ENCODE assay signal across 9 mouse cellular contexts in genomic region chr2:12023402-12024111, GRCm38 (mm10).
DNase-seq lines count a peak whose midpoint lies in the region; ATAC-seq lines count a peak whose summit lies in the region.
"Had no signal": no experiment of that assay in that cellular context is flagged by ENCODE, and none has a peak within 500 bp of the region (broad histone marks: within the 10 kb centered on the region; RNA-seq: fewer than 3 reads in every experiment).

No protein-coding gene starts in this region.

- H3K4me1 ChIP-seq in liver, embryonic 16.5 days (ENCODE audit: control insufficient read depth, low read depth, low read length), result no peaks in the 10 kb centered on the region
- no peaks in the 10 kb centered on the region; the same call in 1 of the 2 replicates for H3K4me1 ChIP-seq in stomach, embryonic 16.5 days (ENCODE audit: control insufficient read depth, insufficient read depth, low read length)

- no peak overlapping the region for H3K9ac ChIP-seq in liver, embryonic 16.5 days (ENCODE audit: low read depth, low read length)
- no peak overlapping the region for H3K9ac ChIP-seq in stomach, embryonic 16.5 days (ENCODE audit: low read length)

- intact Hi-C loops in heart, postnatal 36 days (cut with DNase I), result no loop called here
- intact Hi-C loops in left cerebral cortex, postnatal 36 days (cut with DNase I), result no loop called here

- peak; percentile 50 for ATAC-seq in liver, embryonic 16.5 days (ENCODE audit: low read depth)
- ATAC-seq in stomach, embryonic 16.5 days (ENCODE audit: insufficient read depth, low FRiP score), result peak; percentile 68
- ATAC-seq: Patski had no signal

- H3K4me2 ChIP-seq in liver, embryonic 16.5 days (ENCODE audit: low read depth, low read length), result no peak overlapping the region
- H3K4me2 ChIP-seq in stomach, embryonic 16.5 days (ENCODE audit: low read depth, low read length), result no peak overlapping the region

- peak; percentile 45 for DNase-seq in testis, postnatal 10 days (ENCODE audit: low spot score)
- DNase-seq in testis, postnatal 14 days (ENCODE audit: low spot score), result no peak
- DNase-seq in heart, postnatal 36 days, result peak; percentile 46 to 52
- DNase-seq in right cerebral cortex, adult 18-20 months, result no peak
- DNase-seq in cerebellum, adult 11-12 months, result no peak
- DNase-seq in left cerebral cortex, postnatal 36 days (ENCODE audit: low spot score in 2 of 2), result no peak

- H3K4me3 ChIP-seq in liver, embryonic 16.5 days (ENCODE audit: low read depth, low read length), result no peak overlapping the region
- H3K4me3 ChIP-seq in stomach, embryonic 16.5 days (replicated peaks; ENCODE audit: low read length), result no peak overlapping the region

- H3K27ac ChIP-seq in liver, embryonic 16.5 days (ENCODE audit: low read length), result no peak overlapping the region
- peak overlapping the region; percentile 10; the same call in 1 of the 2 replicates for H3K27ac ChIP-seq in stomach, embryonic 16.5 days (ENCODE audit: low read length)

- H3K36me3 ChIP-seq in liver, embryonic 16.5 days (ENCODE audit: control insufficient read depth, insufficient read depth), result no peaks in the 10 kb centered on the region
- no peaks in the 10 kb centered on the region for H3K36me3 ChIP-seq in stomach, embryonic 16.5 days (ENCODE audit: control insufficient read depth, insufficient read depth, low read length)

- no peaks in the 10 kb centered on the region for H3K9me3 ChIP-seq in liver, embryonic 16.5 days (replicated peaks; ENCODE audit: control insufficient read depth, low read length)
- no peaks in the 10 kb centered on the region for H3K9me3 ChIP-seq in stomach, embryonic 16.5 days (replicated peaks; ENCODE audit: control insufficient read depth, low read length)

- H3K27me3 ChIP-seq in liver, embryonic 16.5 days (ENCODE audit: control insufficient read depth, insufficient read depth, low read depth, low read length), result no peaks in the 10 kb centered on the region
- H3K27me3 ChIP-seq in stomach, embryonic 16.5 days (ENCODE audit: control insufficient read depth, insufficient read depth, low read length), result no peaks in the 10 kb centered on the region
- H3K27me3 ChIP-seq: Patski had no signal

- WGBS in liver, embryonic 16.5 days (ENCODE audit: insufficient replicate concordance), result 18% methylated on average over 10 of the region's 10 CpGs
- WGBS in stomach, embryonic 16.5 days, result 26% methylated on average over 10 of the region's 10 CpGs

Comparison
In these comparisons a context has a peak if more than half of its experiments do, and no peak if none do; other contexts are left out.
1. DNase-seq: peak in testis, postnatal 10 days (single experiment) and heart, postnatal 36 days (2 of 2); none in testis, postnatal 14 days (single experiment), right cerebral cortex, adult 18-20 months (single experiment), cerebellum, adult 11-12 months (single experiment) and left cerebral cortex, postnatal 36 days (0 of 2).